In the genomic region with DNA sequence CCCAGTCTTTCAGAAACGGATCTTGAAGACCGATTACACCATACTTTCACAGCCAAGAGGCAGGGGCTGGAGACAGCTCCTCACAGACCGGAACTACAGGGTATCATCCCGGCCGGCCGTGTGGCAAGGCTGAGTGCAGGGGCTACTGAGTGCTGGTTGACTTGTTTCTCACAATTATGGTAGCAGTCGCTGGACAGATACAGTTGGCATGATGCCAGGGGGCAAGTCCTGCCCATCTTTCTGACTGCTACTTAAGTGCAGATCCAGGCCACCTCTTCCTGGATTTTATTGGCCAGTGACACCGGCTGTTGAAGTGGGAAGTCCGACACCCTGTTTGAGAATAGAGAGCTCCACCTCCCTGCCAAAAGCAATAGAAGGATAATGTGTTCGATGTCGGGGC, we compare ENCODE assay signal across 26 mouse cellular contexts.
DNase-seq lines count a peak whose midpoint lies in the region; ATAC-seq and TF ChIP-seq lines count a peak whose summit lies in the region.
"Had no signal": no experiment of that assay in that cellular context is flagged by ENCODE, and none has a peak within 500 bp of the region (broad histone marks: within the 10 kb centered on the region; RNA-seq: fewer than 3 reads in every experiment).

No protein-coding gene starts in this region.

- TF ChIP-seq CTCF in kidney, postnatal 0 days (IDR thresholded peaks at IDR 0.05; ENCODE audit: low read depth): no peak
- TF ChIP-seq CTCF in lung, embryonic 14.5 days (IDR thresholded peaks at IDR 0.05; ENCODE audit: low read depth): no peak

- H3K4me1 ChIP-seq in kidney, postnatal 0 days (replicated peaks; ENCODE audit: insufficient read depth, low read length): no peaks in the 10 kb centered on the region
- no peaks in the 10 kb centered on the region for H3K4me1 ChIP-seq in lung, embryonic 14.5 days (ENCODE audit: insufficient read depth)
- H3K4me1 ChIP-seq: heart, embryonic 12.5 days had no signal

- H3K4me3 ChIP-seq in kidney, postnatal 0 days (replicated peaks; ENCODE audit: low read depth, low read length): no peak overlapping the region
- no peak overlapping the region for H3K4me3 ChIP-seq in lung, embryonic 14.5 days (ENCODE audit: low read depth, low read length)
- H3K4me3 ChIP-seq: embryonic facial prominence, embryonic 12.5 days; embryonic facial prominence, embryonic 15.5 days; gastrocnemius, adult 2 months; heart, embryonic 12.5 days; heart, embryonic 15.5 days had no signal

- no peak overlapping the region for H3K9ac ChIP-seq in kidney, postnatal 0 days (ENCODE audit: low read depth, low read length)
- no peak overlapping the region for H3K9ac ChIP-seq in lung, embryonic 14.5 days
- H3K9ac ChIP-seq: embryonic facial prominence, embryonic 12.5 days; embryonic facial prominence, embryonic 15.5 days; forebrain, postnatal 0 days; heart, embryonic 12.5 days; heart, embryonic 15.5 days; hindbrain, embryonic 14.5 days had no signal

- WGBS in kidney, postnatal 0 days: 38% methylated on average over 11 of the region's 11 CpGs
- 35% methylated on average over 11 of the region's 11 CpGs for WGBS in lung, embryonic 14.5 days

- no peaks in the 10 kb centered on the region for H3K9me3 ChIP-seq in kidney, postnatal 0 days (replicated peaks; ENCODE audit: low read length)
- H3K9me3 ChIP-seq in lung, embryonic 14.5 days (ENCODE audit: low read depth, low read length): no peaks in the 10 kb centered on the region
- H3K9me3 ChIP-seq: embryonic facial prominence, embryonic 12.5 days; embryonic facial prominence, embryonic 15.5 days; heart, embryonic 12.5 days; heart, embryonic 15.5 days had no signal

- ATAC-seq in kidney, postnatal 0 days (replicated peaks; ENCODE audit: low FRiP score, low read depth): no peak
- peak; percentile 22; the same call in 1 of the 2 replicates for ATAC-seq in lung, embryonic 14.5 days (ENCODE audit: insufficient read depth)
- ATAC-seq: activated CD4-positive, CD25-positive, alpha-beta regulatory T cell, adult 4 months; CD4-positive, CD25-positive, alpha-beta regulatory T cell, adult 4 months; forebrain, embryonic 14.5 days; forebrain, postnatal 0 days; hindbrain, postnatal 0 days had no signal

- DNase-seq in kidney, postnatal 0 days (ENCODE audit: low spot score): peak; percentile 15
- no peak for DNase-seq in kidney, postnatal 25 days
- peak; percentile 54 for DNase-seq in lung, embryonic 14.5 days
- no peak for DNase-seq in lung, postnatal 36 days
- DNase-seq in retina, postnatal 1 day: peak; percentile 40
- no peak for DNase-seq in retina, embryonic 14.5 days (ENCODE audit: low spot score)
- DNase-seq: adrenal gland, adult 8-10 months; adrenal gland, postnatal 25 days; cerebellum, adult 18-20 months; cerebellum, adult 9-10 months; cerebellum, postnatal 25 days; forebrain, postnatal 0 days; gastrocnemius, adult 2 months; gastrocnemius, postnatal 14 days; heart, adult 18-20 months; heart, postnatal 10 days; heart, postnatal 36 days had no signal

- no peak overlapping the region for H3K4me2 ChIP-seq in kidney, postnatal 0 days (ENCODE audit: low read length)
- H3K4me2 ChIP-seq in lung, embryonic 14.5 days: no peak overlapping the region
- H3K4me2 ChIP-seq: embryonic facial prominence, embryonic 12.5 days; embryonic facial prominence, embryonic 15.5 days; heart, embryonic 12.5 days; heart, embryonic 15.5 days; hindbrain, embryonic 14.5 days had no signal

- H3K27me3 ChIP-seq in kidney, postnatal 0 days (ENCODE audit: insufficient read depth, low read length): no peaks in the 10 kb centered on the region
- no peaks in the 10 kb centered on the region for H3K27me3 ChIP-seq in lung, embryonic 14.5 days (ENCODE audit: insufficient read depth, low read length)
- H3K27me3 ChIP-seq: embryonic facial prominence, embryonic 12.5 days; embryonic facial prominence, embryonic 15.5 days; heart, embryonic 12.5 days; heart, embryonic 15.5 days had no signal

- H3K36me3 ChIP-seq in kidney, postnatal 0 days (ENCODE audit: insufficient read depth, low read length): no peaks in the 10 kb centered on the region
- no peaks in the 10 kb centered on the region for H3K36me3 ChIP-seq in lung, embryonic 14.5 days (ENCODE audit: insufficient read depth)
- H3K36me3 ChIP-seq: embryonic facial prominence, embryonic 12.5 days; embryonic facial prominence, embryonic 15.5 days; heart, embryonic 12.5 days; heart, embryonic 15.5 days had no signal

- no peak overlapping the region for H3K27ac ChIP-seq in kidney, postnatal 0 days
- no peak overlapping the region for H3K27ac ChIP-seq in lung, embryonic 14.5 days (ENCODE audit: low read depth)
- H3K27ac ChIP-seq: embryonic facial prominence, embryonic 12.5 days; embryonic facial prominence, embryonic 15.5 days; gastrocnemius, adult 2 months; heart, embryonic 15.5 days; hindbrain, embryonic 14.5 days; hindbrain, postnatal 0 days had no signal

Comparison
In these comparisons a context has a peak if more than half of its experiments do, and no peak if none do; other contexts are left out.
1. DNase-seq: peak in kidney, postnatal 0 days (single experiment), lung, embryonic 14.5 days (single experiment) and retina, postnatal 1 day (single experiment); none in kidney, postnatal 25 days (0 of 2), lung, postnatal 36 days (single experiment) and retina, embryonic 14.5 days (single experiment).